In the genomic region with DNA sequence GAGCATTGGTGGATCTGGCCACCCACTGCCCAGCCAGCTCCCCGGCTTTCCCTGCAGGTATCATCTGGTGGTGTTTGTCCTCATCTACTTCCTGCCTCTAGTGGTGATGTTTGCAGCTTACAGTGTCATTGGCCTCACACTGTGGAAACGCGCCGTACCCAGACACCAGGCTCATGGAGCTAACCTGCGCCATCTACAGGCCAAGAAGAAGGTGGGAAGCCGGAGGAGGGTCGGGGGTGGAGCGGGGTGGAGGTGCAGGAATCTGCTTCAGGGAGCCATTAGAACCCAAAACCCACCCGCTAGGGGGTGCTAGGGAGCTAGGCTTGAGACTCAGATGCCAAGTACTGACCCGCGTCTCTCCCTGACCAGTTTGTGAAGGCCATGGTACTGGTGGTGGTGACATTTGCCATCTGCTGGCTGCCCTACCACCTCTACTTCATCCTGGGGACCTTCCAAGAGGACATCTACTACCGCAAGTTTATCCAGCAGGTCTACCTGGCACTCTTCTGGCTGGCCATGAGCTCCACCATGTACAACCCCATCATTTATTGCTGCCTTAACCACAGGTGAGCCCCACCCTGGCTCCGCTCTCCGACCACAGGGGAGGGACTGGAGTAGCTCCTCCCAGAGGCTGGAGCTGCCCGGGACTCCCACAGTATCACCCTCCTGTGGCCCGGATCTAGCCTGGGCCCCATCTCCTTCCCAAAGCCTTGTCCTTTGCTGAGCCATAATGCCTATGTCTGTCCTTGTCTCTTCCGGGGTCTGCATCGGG, we compare ENCODE assay signal across 7 mouse cellular contexts. TPM values are rescaled to one million over a fixed set of nuclear protein-coding genes. Genes with fewer than 3 reads are reported as not detected.
DNase-seq lines count a peak whose midpoint lies in the region; ATAC-seq lines count a peak whose summit lies in the region.

No protein-coding gene starts in this region.

- peak; percentile 98 for DNase-seq in R1 (ENCODE audit: low read depth, low spot score)
- peak; percentile 71 for DNase-seq in cerebellum, adult 11 months
- DNase-seq in left cerebral cortex, adult 11 months (ENCODE audit: low spot score): peak; percentile 32
- DNase-seq in right cerebral cortex, postnatal 36 days (ENCODE audit: low spot score in 2 of 2): peak; percentile 36

- no peak overlapping the region for H3K27ac ChIP-seq in forebrain, embryonic 15.5 days (replicated peaks)
- no peak overlapping the region for H3K27ac ChIP-seq in hindbrain, embryonic 15.5 days (replicated peaks)

- H3K9me3 ChIP-seq in forebrain, embryonic 15.5 days: no peaks in the 10 kb centered on the region
- H3K9me3 ChIP-seq in hindbrain, embryonic 15.5 days: no peaks in the 10 kb centered on the region
- H3K9me3 ChIP-seq in megakaryocyte, embryonic 14.5 days: no peaks in the 10 kb centered on the region

- no peak overlapping the region for H3K4me2 ChIP-seq in forebrain, embryonic 15.5 days (replicated peaks)
- H3K4me2 ChIP-seq in hindbrain, embryonic 15.5 days: no peak overlapping the region

- no peak overlapping the region for H3K4me3 ChIP-seq in forebrain, embryonic 15.5 days
- no peak overlapping the region for H3K4me3 ChIP-seq in hindbrain, embryonic 15.5 days
- peak overlapping the region; percentile 64 for H3K4me3 ChIP-seq in megakaryocyte, embryonic 14.5 days (replicated peaks)

- ATAC-seq in forebrain, embryonic 15.5 days (replicated peaks): peak; percentile 74
- ATAC-seq in hindbrain, embryonic 15.5 days (ENCODE audit: low FRiP score, low read depth): peak; percentile 79; the same call in 1 of the 2 replicates

- H3K36me3 ChIP-seq in forebrain, embryonic 15.5 days: no peaks in the 10 kb centered on the region
- no peaks in the 10 kb centered on the region for H3K36me3 ChIP-seq in hindbrain, embryonic 15.5 days
- H3K36me3 ChIP-seq in megakaryocyte, embryonic 14.5 days (replicated peaks; ENCODE audit: low read length): no peaks in the 10 kb centered on the region

- WGBS in forebrain, embryonic 15.5 days: 16% methylated on average over 18 of the region's 18 CpGs
- WGBS in hindbrain, embryonic 15.5 days: 16% methylated on average over 18 of the region's 18 CpGs

- H3K9ac ChIP-seq in forebrain, embryonic 15.5 days (replicated peaks): no peak overlapping the region
- H3K9ac ChIP-seq in hindbrain, embryonic 15.5 days: no peak overlapping the region

- no peaks in the 10 kb centered on the region for H3K27me3 ChIP-seq in forebrain, embryonic 15.5 days
- no peaks in the 10 kb centered on the region for H3K27me3 ChIP-seq in hindbrain, embryonic 15.5 days
- H3K27me3 ChIP-seq in megakaryocyte, embryonic 14.5 days (replicated peaks): peaks cover 12% of the 10 kb centered on the region

- H3K4me1 ChIP-seq in forebrain, embryonic 15.5 days: no peaks in the 10 kb centered on the region
- no peaks in the 10 kb centered on the region for H3K4me1 ChIP-seq in hindbrain, embryonic 15.5 days (replicated peaks)
- peaks cover 44% of the 10 kb centered on the region for H3K4me1 ChIP-seq in megakaryocyte, embryonic 14.5 days

RNA-seq across cellular contexts. Expression of a gene that starts 9.1 kb away (rescaled TPM):
- polyA plus RNA-seq in forebrain, embryonic 15.5 days (2015; fragmentation: Nextera tagmentation; extraction: Ambion mirVana): not detected in 2 replicates
- polyA plus RNA-seq in hindbrain, embryonic 15.5 days (2015; fragmentation: Nextera tagmentation; extraction: Ambion mirVana): 0.07 TPM in 1 of 2 replicates, not detected in the other
- not detected in 2 replicates for polyA plus RNA-seq in megakaryocyte, embryonic 14.5 days (2012; ENCODE audit: insufficient read depth, low replicate concordance)

RNA-seq across cellular contexts. Expression of a gene that starts 30.2 kb away (rescaled TPM):
- polyA plus RNA-seq in forebrain, embryonic 15.5 days (2015; fragmentation: Nextera tagmentation; extraction: Ambion mirVana): 14.4 and 17.0 TPM in 2 replicates
- polyA plus RNA-seq in hindbrain, embryonic 15.5 days (2015; fragmentation: Nextera tagmentation; extraction: Ambion mirVana): 19.9 and 22.2 TPM in 2 replicates
- not detected in 2 replicates for polyA plus RNA-seq in megakaryocyte, embryonic 14.5 days (2012; ENCODE audit: insufficient read depth, low replicate concordance)

Comparison
In these comparisons a context has a peak if more than half of its experiments do, and no peak if none do; other contexts are left out.
1. DNase-seq: peak in every context shown above with its lines; median percentile 98 in R1; 71 in cerebellum, adult 11 months; 36 in right cerebral cortex, postnatal 36 days; 32 in left cerebral cortex, adult 11 months.
2. RNA of a gene that starts 30.2 kb away (polyA plus RNA-seq): 19.9 to 22.2 TPM in hindbrain, embryonic 15.5 days and 14.4 to 17.0 TPM in forebrain, embryonic 15.5 days; not detected in megakaryocyte, embryonic 14.5 days; every median in the first group is over 10 times any median in the second.